Mouse (Mus musculus): ENCODE measurements around the gene Cd84. TPM values are rescaled to one million over a fixed set of nuclear protein-coding genes. Genes with fewer than 3 reads are reported as not detected.

Gene Cd84
- polyA plus RNA-seq, 1 experiment from 2014 or later = 0.86 TPM

DNA sequence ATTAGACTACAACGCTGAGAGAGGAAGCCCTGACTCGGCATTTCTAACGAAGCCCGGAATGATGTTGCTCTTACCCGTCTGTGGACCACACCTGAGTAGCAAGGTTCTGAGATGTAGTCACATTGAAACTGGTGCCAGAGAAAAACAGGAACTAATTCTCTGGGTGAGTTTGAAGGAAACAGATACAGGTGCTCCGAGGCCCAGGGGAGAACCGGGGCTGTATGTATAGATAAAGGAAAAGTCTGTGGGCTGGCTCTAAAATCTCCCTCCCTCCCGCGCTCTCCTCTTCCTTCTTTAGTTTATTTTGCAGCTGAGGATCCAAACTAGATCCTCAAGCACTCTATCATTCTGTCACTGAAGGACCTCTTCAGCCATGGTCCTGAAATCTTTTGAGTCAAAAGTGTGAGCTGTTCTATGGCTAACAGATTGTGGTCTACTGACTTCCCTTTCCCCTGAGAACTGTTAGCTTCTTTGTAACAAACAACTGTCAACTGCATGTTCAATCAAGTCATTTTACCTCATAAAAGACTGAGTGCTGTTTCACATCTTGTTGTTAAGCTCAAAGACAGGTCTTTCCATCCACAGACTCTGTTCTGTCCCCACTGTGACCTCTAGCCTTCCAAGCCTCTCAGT is 81.6 kb downstream of the Cd84 start:
- H3K4me2 ChIP-seq = no peak overlapping the region

DNA sequence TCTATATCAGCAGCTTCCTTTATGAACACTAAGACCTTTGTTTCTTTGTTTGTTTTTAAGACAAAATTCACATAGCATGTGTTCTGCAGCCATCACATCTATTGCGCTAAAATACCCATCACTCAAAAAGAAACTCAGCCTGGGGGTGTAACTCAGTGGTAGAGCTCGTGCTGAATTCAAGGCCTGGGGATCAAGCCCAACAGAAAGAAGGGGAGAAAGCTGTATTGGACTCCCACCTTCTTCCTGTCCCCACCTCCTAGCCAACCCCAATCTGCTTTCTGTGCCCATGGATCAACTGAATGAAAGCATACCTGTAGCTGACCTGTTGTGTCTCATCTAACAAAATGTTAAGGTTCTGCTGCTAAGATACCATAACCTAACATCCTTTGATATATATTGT is 82.1 kb downstream of the Cd84 start:
- Histone ChIP-seq H3K27ac (ENCODE audit: low read depth, low read length) (no peak overlapping the region), H3K27me3 (ENCODE audit: control insufficient read depth, insufficient read depth, low read length) (no peaks in the 10 kb centered on the region), H3K4me2 (no peak overlapping the region), H3K9me3 (replicated peaks; ENCODE audit: control insufficient read depth, low read length) (no peaks in the 10 kb centered on the region), H3K4me3 (ENCODE audit: low read depth, low read length) (no peak overlapping the region), H3K9ac (ENCODE audit: low read depth, low read length) (no peak overlapping the region), H3K36me3 (ENCODE audit: control insufficient read depth, insufficient read depth, low read length) (no peaks in the 10 kb centered on the region), H3K4me1 (ENCODE audit: control insufficient read depth, insufficient read depth, low read length) (no peaks in the 10 kb centered on the region)
- 73% methylated on average over 2 of the region's 2 CpGs for WGBS (ENCODE audit: insufficient replicate concordance)
- no peak for ATAC-seq (replicated peaks; ENCODE audit: insufficient number of reproducible peaks, low FRiP score, low TSS enrichment)

More for the DNA sequence above, 81.6 kb downstream of the Cd84 start:
- no peaks in the 10 kb centered on the region for H3K27me3 ChIP-seq (ENCODE audit: control insufficient read depth, insufficient read depth, low read length)
- no peak overlapping the region for H3K4me3 ChIP-seq (ENCODE audit: low read depth, low read length)
- WGBS (ENCODE audit: insufficient replicate concordance) = 70% methylated on average over 9 of the region's 9 CpGs
- no peak overlapping the region for H3K9ac ChIP-seq (ENCODE audit: low read depth, low read length)
- H3K9me3 ChIP-seq (replicated peaks; ENCODE audit: control insufficient read depth, low read length) = no peaks in the 10 kb centered on the region
- ATAC-seq (replicated peaks; ENCODE audit: insufficient number of reproducible peaks, low FRiP score, low TSS enrichment) = no peak
- H3K36me3 ChIP-seq (ENCODE audit: control insufficient read depth, insufficient read depth, low read length) = no peaks in the 10 kb centered on the region
- H3K27ac ChIP-seq (ENCODE audit: low read depth, low read length) = no peak overlapping the region
- no peaks in the 10 kb centered on the region for H3K4me1 ChIP-seq (ENCODE audit: control insufficient read depth, insufficient read depth, low read length)

GRCm38 (mm10) chr1:171922844-171923243 is 83.3 kb downstream of the Cd84 start:
- H3K27me3 ChIP-seq (ENCODE audit: control insufficient read depth, insufficient read depth, low read length) = no peaks in the 10 kb centered on the region
- H3K4me1 ChIP-seq (ENCODE audit: control insufficient read depth, insufficient read depth, low read length) = no peaks in the 10 kb centered on the region
- H3K4me2 ChIP-seq = no peak overlapping the region
- no peak overlapping the region for H3K9ac ChIP-seq (ENCODE audit: low read depth, low read length)
- no peak overlapping the region for H3K4me3 ChIP-seq (ENCODE audit: low read depth, low read length)
- no peak overlapping the region for H3K27ac ChIP-seq (ENCODE audit: low read depth, low read length)
- no peaks in the 10 kb centered on the region for H3K9me3 ChIP-seq (replicated peaks; ENCODE audit: control insufficient read depth, low read length)
- 87% methylated on average over 5 of the region's 5 CpGs for WGBS (ENCODE audit: insufficient replicate concordance)
- no peaks in the 10 kb centered on the region for H3K36me3 ChIP-seq (ENCODE audit: control insufficient read depth, insufficient read depth, low read length)
- ATAC-seq (replicated peaks; ENCODE audit: insufficient number of reproducible peaks, low FRiP score, low TSS enrichment) = no peak

- H3K4me1 ChIP-seq (ENCODE audit: control insufficient read depth, insufficient read depth, low read length) = no peaks in the 10 kb centered on the region
- no peak overlapping the region for H3K4me3 ChIP-seq (ENCODE audit: low read depth, low read length)
- H3K9ac ChIP-seq (ENCODE audit: low read depth, low read length) = no peak overlapping the region
- no peak for ATAC-seq (replicated peaks; ENCODE audit: insufficient number of reproducible peaks, low FRiP score, low TSS enrichment)
- H3K36me3 ChIP-seq (ENCODE audit: control insufficient read depth, insufficient read depth, low read length) = no peaks in the 10 kb centered on the region
- no peaks in the 10 kb centered on the region for H3K9me3 ChIP-seq (replicated peaks; ENCODE audit: control insufficient read depth, low read length)
- no peak overlapping the region for H3K4me2 ChIP-seq
- H3K27me3 ChIP-seq (ENCODE audit: control insufficient read depth, insufficient read depth, low read length) = no peaks in the 10 kb centered on the region
- H3K27ac ChIP-seq (ENCODE audit: low read depth, low read length) = no peak overlapping the region
- 74% methylated on average over 3 of the region's 3 CpGs for WGBS (ENCODE audit: insufficient replicate concordance)
Observed at GRCm38 (mm10) chr1:171924900-171925299, 85.4 kb downstream of the Cd84 start.

DNA sequence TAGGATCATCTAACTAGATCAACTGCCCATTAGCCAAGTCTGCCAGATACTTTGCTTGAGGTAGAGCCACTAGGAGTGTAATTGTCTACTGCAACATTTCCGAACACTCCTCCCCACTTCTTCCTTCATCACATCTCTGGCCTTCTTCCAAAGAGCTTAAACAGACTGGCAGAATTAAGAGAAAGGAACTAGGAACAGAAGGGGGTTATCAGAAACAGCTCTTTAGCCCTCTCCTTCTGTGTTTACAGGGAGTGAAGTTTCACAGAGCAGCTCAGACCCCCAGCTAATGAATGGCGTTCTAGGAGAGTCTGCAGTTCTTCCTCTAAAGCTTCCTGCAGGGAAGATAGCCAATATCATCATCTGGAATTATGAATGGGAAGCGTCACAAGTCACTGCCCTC is 94.4 kb downstream of the Cd84 start:
- Histone ChIP-seq H3K27ac (ENCODE audit: low read depth, low read length) (no peak overlapping the region), H3K4me1 (ENCODE audit: control insufficient read depth, insufficient read depth, low read length) (no peaks in the 10 kb centered on the region), H3K4me2 (no peak overlapping the region), H3K4me3 (ENCODE audit: low read depth, low read length) (no peak overlapping the region), H3K9ac (ENCODE audit: low read depth, low read length) (no peak overlapping the region), H3K36me3 (ENCODE audit: control insufficient read depth, insufficient read depth, low read length) (no peaks in the 10 kb centered on the region), H3K9me3 (replicated peaks; ENCODE audit: control insufficient read depth, low read length) (no peaks in the 10 kb centered on the region), H3K27me3 (ENCODE audit: control insufficient read depth, insufficient read depth, low read length) (no peaks in the 10 kb centered on the region)
- 19% methylated on average over 3 of the region's 3 CpGs for WGBS (ENCODE audit: insufficient replicate concordance)
- ATAC-seq (replicated peaks; ENCODE audit: insufficient number of reproducible peaks, low FRiP score, low TSS enrichment) = no peak

- 63% methylated on average over 14 of the region's 14 CpGs for WGBS (ENCODE audit: insufficient replicate concordance)
- no peak overlapping the region for H3K27ac ChIP-seq (ENCODE audit: low read depth, low read length)
- ATAC-seq (replicated peaks; ENCODE audit: insufficient number of reproducible peaks, low FRiP score, low TSS enrichment) = no peak
Observed at GRCm38 (mm10) chr1:171938952-171939948, 99.8 kb downstream of the Cd84 start.

More at GRCm38 (mm10) chr1:171938952-171939948, 99.8 kb downstream of the Cd84 start:
- H3K4me2 ChIP-seq = no peak overlapping the region
- no peak overlapping the region for H3K9ac ChIP-seq (ENCODE audit: low read depth, low read length)
- no peaks in the 10 kb centered on the region for H3K27me3 ChIP-seq (ENCODE audit: control insufficient read depth, insufficient read depth, low read length)
- H3K4me3 ChIP-seq (ENCODE audit: low read depth, low read length) = no peak overlapping the region
- no peaks in the 10 kb centered on the region for H3K9me3 ChIP-seq (replicated peaks; ENCODE audit: control insufficient read depth, low read length)
- H3K4me1 ChIP-seq (ENCODE audit: control insufficient read depth, insufficient read depth, low read length) = no peaks in the 10 kb centered on the region
- no peaks in the 10 kb centered on the region for H3K36me3 ChIP-seq (ENCODE audit: control insufficient read depth, insufficient read depth, low read length)

Other genes with a start within 250 kb of the Cd84 start
- gene Ly9, start 232.3 kb upstream of the Cd84 start, polyA plus RNA-seq (2014; fragmentation: Nextera tagmentation; extraction: Ambion mirVana) = not detected in 2 replicates
- not detected in 2 replicates for gene Slamf7, start 186.7 kb upstream of the Cd84 start, polyA plus RNA-seq (2014; fragmentation: Nextera tagmentation; extraction: Ambion mirVana)
- 0.18 and 0.53 TPM in 2 replicates for gene Cd48, start 157.7 kb upstream of the Cd84 start, polyA plus RNA-seq (2014; fragmentation: Nextera tagmentation; extraction: Ambion mirVana)
- 0.23 and 0.38 TPM in 2 replicates for gene Slamf1, start 72.6 kb upstream of the Cd84 start, polyA plus RNA-seq (2014; fragmentation: Nextera tagmentation; extraction: Ambion mirVana)
- gene Gm10521, start 56.0 kb downstream of the Cd84 start, polyA plus RNA-seq (2014; fragmentation: Nextera tagmentation; extraction: Ambion mirVana) = not detected in 2 replicates
- 0.30 TPM in 1 of 2 replicates, not detected in the other for gene Slamf6, start 77.8 kb downstream of the Cd84 start, polyA plus RNA-seq (2014; fragmentation: Nextera tagmentation; extraction: Ambion mirVana)
- 10.4 and 10.9 TPM in 2 replicates for gene Vangl2, start 188.7 kb downstream of the Cd84 start, polyA plus RNA-seq (2014; fragmentation: Nextera tagmentation; extraction: Ambion mirVana)
- not detected in 2 replicates for gene Nhlh1, start 217.9 kb downstream of the Cd84 start, polyA plus RNA-seq (2014; fragmentation: Nextera tagmentation; extraction: Ambion mirVana)
- gene Copa, start 242.8 kb downstream of the Cd84 start, polyA plus RNA-seq (2014; fragmentation: Nextera tagmentation; extraction: Ambion mirVana) = 146 and 201 TPM in 2 replicates
- gene Ncstn, start 243.1 kb downstream of the Cd84 start, polyA plus RNA-seq (2014; fragmentation: Nextera tagmentation; extraction: Ambion mirVana) = 115 and 122 TPM in 2 replicates